Mouse (Mus musculus) left cerebral cortex, postnatal 14 days (tissue): Measurements from ENCODE around the gene Klf7. TPM values are rescaled to one million over a fixed set of nuclear protein-coding genes. Genes with fewer than 3 reads are reported as not detected.

Experiments
- DNase-seq, 2 experiments: peaks; one replicate each; pipeline ENCODE4 v3.0.0; 2021 to 2022; ENCODE audit warnings: low spot score in 2 of 2, mixed read lengths in 1 of 2
- intact Hi-C: fragments of 180-260 bp; cut with DNase I; formaldehyde crosslinking; loops from one replicate; pipeline ENCODE4 v1.15.1; 2025
- long read RNA-seq, 2 experiments: library from polyadenylated mRNA; stranded (forward); transcript quantifications; one replicate each; pipeline ENCODE4 v2.0.0; 2021
- total RNA-seq, 2 experiments: library from RNA; stranded (reverse); gene quantifications; 2 replicates each; pipeline ENCODE4 v1.2.3; 2021

The Klf7 gene
- total RNA-seq: 10 to 100 TPM; 54.2 to 55.8 TPM
- long read RNA-seq, experiment 1, full-length matches to known transcripts: 11 of 20 reads
- long read RNA-seq, experiment 1, partial matches to known transcripts: 0 of 20 reads
- long read RNA-seq, experiment 1, other reads (novel, unspliced or antisense): 9 of 20 reads
- long read RNA-seq, experiment 2, full-length matches to known transcripts: 15 of 27 reads
- long read RNA-seq, experiment 2, partial matches to known transcripts: 0 of 27 reads
- long read RNA-seq, experiment 2, other reads (novel, unspliced or antisense): 12 of 27 reads

GRCm38 (mm10) chr1:64121559-64122465, at the start of gene Klf7:
Gene Klf7, minus strand, starts transcription at chr1:64122282.
- intact Hi-C loops: loop anchor here (1.0 to 5.0 kb wide), 6 partner anchors 70 to 359 kb away; no protein-coding TSS in a partner anchor

GRCm38 (mm10) chr1:64164526-64165062, 42.5 kb upstream of the Klf7 start:
- no peak for DNase-seq
- intact Hi-C loops: no loop called here

More at GRCm38 (mm10) chr1:64121559-64122465, at the start of gene Klf7:
- DNase-seq: peak; percentile 99 to 100

GRCm38 (mm10) chr1:64158766-64159165, 36.7 kb upstream of the Klf7 start:
- intact Hi-C loops: no loop called here
- no peak for DNase-seq

GRCm38 (mm10) chr1:64149185-64149584, 27.1 kb upstream of the Klf7 start:
- no peak for DNase-seq

GRCm38 (mm10) chr1:64142691-64143445, 20.8 kb upstream of the Klf7 start:
- intact Hi-C loops: no loop called here
- no peak for DNase-seq

More at GRCm38 (mm10) chr1:64149185-64149584, 27.1 kb upstream of the Klf7 start:
- intact Hi-C loops: no loop called here

GRCm38 (mm10) chr1:64134439-64134838, 12.4 kb upstream of the Klf7 start:
- intact Hi-C loops: no loop called here
- no peak for DNase-seq

GRCm38 (mm10) chr1:64126822-64127221, 4.7 kb upstream of the Klf7 start:
- DNase-seq: no peak
- intact Hi-C loops: no loop called here

GRCm38 (mm10) chr1:64122466-64122830, 366 bp upstream of the Klf7 start:
- intact Hi-C loops: loop anchor here (5.0 kb wide), 4 partner anchors 70 to 180 kb away; no protein-coding TSS in a partner anchor
- DNase-seq: no peak

- intact Hi-C loops: loop anchor here (1.0 to 5.0 kb wide), 6 partner anchors 71 to 358 kb away; no protein-coding TSS in a partner anchor
- DNase-seq: peak; percentile 50 to 60
These were observed 1.1 kb downstream of the Klf7 start for GRCm38 (mm10) chr1:64120811-64121515.

GRCm38 (mm10) chr1:64120421-64120810, 1.7 kb downstream of the Klf7 start:
- DNase-seq: peak; percentile 34 to 41
- intact Hi-C loops: loop anchor here (5.0 kb wide), 4 partner anchors 72 to 182 kb away; no protein-coding TSS in a partner anchor

GRCm38 (mm10) chr1:64119851-64120250, 2.2 kb downstream of the Klf7 start:
- intact Hi-C loops: loop anchor here (5.0 kb wide), 7 partner anchors 43 to 182 kb away; no protein-coding TSS in a partner anchor
- DNase-seq: peak; percentile 34 to 45

GRCm38 (mm10) chr1:64119358-64119794, 2.7 kb downstream of the Klf7 start:
- intact Hi-C loops: loop anchor here (5.0 kb wide), 3 partner anchors 42 to 87 kb away; no protein-coding TSS in a partner anchor

GRCm38 (mm10) chr1:64118285-64119170, 3.6 kb downstream of the Klf7 start:
- DNase-seq: no peak
- intact Hi-C loops: loop anchor here (5.0 kb wide), 3 partner anchors 41 to 86 kb away; no protein-coding TSS in a partner anchor

More at GRCm38 (mm10) chr1:64119358-64119794, 2.7 kb downstream of the Klf7 start:
- peak; percentile 53 to 59 for DNase-seq

- intact Hi-C loops: loop anchor here (5.0 kb wide), 3 partner anchors 40 to 85 kb away; no protein-coding TSS in a partner anchor
These were observed 4.4 kb downstream of the Klf7 start for GRCm38 (mm10) chr1:64117478-64118284.

GRCm38 (mm10) chr1:64116746-64117455, 5.2 kb downstream of the Klf7 start:
- DNase-seq: no peak
- intact Hi-C loops: loop anchor here (5.0 kb wide), 3 partner anchors 40 to 85 kb away; no protein-coding TSS in a partner anchor

More at GRCm38 (mm10) chr1:64117478-64118284, 4.4 kb downstream of the Klf7 start:
- no peak for DNase-seq

GRCm38 (mm10) chr1:64114579-64114978, 7.5 kb downstream of the Klf7 start:
- intact Hi-C loops: no loop called here
- DNase-seq: no peak
